Mouse (Mus musculus) CD4-positive, CD25-positive, alpha-beta regulatory T cell, adult 4 months (primary cell): ENCODE data around the gene Nags. TPM values are rescaled to one million over a fixed set of nuclear protein-coding genes. Genes with fewer than 3 reads are reported as not detected.
"Not testable (repeated sequence)": the region's sequence is repeated elsewhere in the genome, so short reads cannot be mapped to it uniquely, and the experiment has no call there.

Experiments used
- ATAC-seq: one replicate; pipeline ENCODE4 v1.8.0; 2017
- polyA plus RNA-seq, 2 experiments: library from polyadenylated mRNA; unstranded; fragments of 100-300 nt; shearing (Covaris generic); gene quantifications; one replicate each; pipeline ENCODE4 v1.2.1; 2017

Nags gene
- polyA plus RNA-seq, 2 experiments from 2014 or later, result not detected

DNA sequence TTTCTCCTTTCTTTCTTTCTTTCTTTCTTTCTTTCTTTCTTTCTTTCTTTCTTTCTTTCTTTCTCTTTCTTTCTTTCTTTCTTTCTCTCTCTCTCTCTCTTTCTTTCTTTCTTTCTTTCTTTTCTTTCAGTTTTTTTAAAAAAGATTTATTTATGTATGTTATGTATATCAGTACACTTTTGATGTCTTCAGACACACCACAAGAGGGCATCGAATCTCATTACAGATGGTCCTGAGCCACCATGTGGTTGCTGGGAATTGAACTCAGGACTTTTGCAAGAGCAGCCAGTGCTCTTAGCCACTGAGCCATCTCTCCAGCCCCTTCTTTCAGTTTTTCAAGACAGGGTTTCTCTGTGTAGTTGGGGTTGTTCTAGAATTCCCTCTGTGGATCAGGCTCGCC is 12.7 kb downstream of the Nags start:
- ATAC-seq, result not testable (repeated sequence)

DNA sequence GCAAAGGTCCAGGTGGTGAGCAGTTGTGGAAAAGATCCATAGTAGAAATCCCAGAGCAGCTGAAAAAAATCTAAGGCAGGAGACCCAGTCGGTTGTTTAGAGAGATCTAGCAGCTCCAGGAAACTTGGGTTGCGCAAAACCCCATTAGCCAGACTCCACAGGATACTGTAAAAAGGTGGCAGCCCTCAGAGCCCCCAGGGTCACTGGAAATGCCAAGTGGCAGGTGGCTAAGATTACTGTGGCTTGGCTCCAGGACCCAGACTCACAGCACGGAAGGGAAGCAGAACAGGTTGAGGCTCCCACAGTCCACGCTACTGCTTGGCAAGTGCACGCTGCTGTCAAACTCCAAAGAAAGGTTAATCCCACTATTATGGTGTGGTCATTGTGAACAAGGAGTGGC is 14.5 kb downstream of the Nags start:
- ATAC-seq, result no peak

DNA sequence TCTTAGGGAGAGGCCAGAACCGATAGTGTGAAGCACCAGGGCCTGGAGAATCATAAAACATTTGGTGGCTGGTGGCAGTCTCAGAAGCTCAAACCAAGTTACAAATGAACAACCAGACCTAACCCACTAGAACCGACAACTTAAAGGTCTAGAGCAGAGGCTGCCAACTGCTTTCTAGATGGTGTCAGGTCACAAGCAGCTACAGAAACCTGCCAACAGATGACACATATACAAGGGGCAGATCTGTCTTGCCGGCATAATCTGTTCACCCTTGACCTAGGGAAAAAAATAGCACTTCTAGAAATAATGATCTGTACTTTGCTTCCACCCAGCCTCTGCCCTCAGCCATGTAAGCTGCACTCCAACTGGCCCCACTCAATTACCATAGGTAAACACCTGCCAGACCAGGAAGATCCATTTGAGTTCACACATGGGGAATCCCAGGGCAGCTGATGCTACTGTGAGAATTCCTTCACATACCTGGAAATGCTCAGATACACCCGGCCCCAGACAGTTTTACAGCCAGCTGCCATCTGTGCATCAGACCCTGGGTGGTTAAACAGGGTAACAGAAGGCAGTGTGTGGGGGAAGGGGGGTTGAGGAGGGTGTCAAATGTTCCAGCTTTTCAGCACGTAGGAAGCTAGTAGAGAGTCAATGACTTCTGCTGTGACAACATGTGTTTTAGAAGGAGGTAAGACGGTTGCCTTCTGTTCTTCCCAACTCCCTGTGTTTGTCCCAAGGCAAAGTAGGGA is 20.8 kb downstream of the Nags start:
- ATAC-seq, result no peak

- no peak for ATAC-seq
Measured at GRCm38 (mm10) chr11:102167539-102167938, 22.2 kb downstream of the Nags start.

DNA sequence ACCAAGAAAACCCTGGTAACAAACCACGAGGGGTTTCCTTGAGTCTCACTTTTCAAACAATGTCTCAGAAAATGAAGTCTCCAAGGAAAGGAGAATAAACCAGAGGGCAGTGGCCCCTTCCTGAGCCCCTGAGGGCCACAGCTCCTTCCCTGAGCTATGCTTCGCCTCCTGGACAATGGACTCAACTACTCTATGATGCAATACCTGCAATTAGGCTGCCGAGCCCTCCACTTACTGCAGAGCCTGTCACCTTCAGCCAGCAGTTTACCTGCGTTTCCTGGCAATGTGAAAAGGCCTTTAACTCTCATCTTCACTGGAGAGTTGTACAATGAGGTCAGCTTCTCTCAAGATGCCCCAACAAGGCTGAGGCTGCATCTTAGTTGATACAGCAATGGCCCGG is 23.4 kb downstream of the Nags start:
- no peak for ATAC-seq

DNA sequence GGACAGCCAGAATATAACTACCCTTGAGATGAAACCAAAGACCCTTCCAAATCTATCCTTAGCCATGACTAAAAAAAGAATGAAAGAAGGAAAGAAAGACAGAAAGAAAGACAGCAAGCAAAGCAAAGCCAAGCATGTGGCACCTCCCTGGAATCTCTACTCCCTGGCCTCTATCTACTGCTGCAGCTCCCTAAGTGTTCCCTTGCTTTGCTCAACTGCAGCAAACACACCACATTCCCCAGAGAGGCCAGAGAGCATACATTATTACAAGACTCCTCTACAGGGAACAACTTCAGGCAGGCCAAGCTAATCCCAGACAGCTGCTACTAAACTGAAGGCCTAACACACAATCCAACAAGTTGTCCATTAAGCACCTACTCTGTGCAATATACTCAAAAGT is 34.5 kb downstream of the Nags start:
- ATAC-seq, result no peak

DNA sequence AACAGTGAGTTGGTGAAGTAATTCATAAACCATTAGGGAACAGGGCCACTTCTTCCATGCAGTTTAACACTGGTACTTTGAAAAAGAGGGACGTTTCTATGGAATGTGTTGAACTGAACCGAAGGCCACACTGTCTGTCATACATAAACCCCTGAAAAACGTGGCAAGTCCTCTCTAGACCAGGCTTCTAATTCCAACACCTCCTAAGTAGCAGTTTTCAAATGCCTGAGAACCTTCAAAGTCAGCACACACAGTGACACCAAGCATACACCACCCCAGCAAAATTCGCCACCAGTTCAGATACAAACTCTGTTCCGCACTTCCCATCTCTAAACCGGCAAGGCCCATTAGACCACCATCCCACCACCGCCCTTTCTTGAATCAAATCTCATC is 38.9 kb downstream of the Nags start:
- no peak for ATAC-seq

DNA sequence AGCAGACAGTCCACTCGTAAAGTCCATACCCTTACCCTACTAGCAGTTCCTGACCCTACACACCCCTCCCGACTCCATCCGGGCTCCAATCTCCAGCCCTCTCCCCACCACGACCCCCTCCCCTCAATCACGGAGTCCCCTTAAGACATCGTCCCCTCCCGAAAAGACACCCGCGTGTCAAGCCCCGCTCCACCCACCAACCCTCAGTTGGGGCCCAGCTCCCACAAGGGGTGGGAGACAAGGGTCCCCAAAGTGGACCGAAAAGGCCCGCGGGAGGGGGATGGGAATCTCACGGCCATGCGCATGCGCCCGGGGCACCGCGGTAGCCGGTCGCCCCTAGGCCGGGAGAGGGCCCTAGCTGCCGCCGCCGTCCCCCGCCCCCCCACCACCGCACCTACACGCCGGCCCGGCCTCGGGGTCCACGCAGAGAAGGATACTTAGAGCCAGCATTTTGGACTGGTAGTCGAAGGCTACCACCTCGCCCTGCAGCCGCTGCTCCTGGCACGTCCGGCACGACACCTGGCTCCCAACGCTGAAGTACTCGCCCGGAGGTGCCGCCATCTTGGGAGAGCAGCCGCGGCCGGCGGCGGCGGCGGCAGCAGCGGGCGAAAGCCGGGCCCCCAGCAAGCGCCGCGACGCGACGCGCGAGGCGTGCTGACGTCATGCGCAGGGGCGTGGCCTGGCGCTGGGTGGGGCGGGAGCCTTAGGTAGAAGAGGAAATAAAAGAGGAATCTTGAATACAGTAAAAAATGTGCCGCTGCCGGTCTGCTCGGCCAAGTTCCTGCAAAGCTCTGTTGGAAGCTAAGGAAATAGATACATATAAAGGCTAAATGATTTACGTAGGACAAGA is 39.6 kb downstream of the Nags start, which contains the start of gene Lsm12:
Lsm12 (minus strand) TSS at position 651 of the 850 bp plus-strand sequence.
- ATAC-seq, result peak; percentile 86

DNA sequence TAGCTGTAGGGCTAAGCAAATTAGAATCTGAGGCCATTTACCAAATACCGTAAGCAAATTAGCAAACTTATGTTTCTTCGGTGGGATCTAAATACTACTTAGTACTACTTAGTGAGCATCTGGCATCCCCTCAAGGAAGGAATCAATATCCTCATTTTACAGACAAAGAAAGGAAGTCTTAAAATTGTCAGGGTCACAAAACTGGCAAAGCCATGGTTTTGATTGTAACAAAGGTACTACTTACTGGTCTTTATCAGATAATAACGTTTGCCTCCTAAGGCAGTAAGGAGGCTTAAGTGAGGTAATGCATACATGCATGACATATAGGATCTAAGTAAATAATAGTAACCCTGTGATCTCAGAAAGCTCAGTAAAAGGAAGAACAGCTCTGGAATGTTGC is 40.4 kb downstream of the Nags start:
- ATAC-seq, result no peak

- ATAC-seq, result no peak
Measured at GRCm38 (mm10) chr11:102186235-102186634, 40.9 kb downstream of the Nags start.

- no peak for ATAC-seq
Measured at GRCm38 (mm10) chr11:102188980-102189379, 43.7 kb downstream of the Nags start.

DNA sequence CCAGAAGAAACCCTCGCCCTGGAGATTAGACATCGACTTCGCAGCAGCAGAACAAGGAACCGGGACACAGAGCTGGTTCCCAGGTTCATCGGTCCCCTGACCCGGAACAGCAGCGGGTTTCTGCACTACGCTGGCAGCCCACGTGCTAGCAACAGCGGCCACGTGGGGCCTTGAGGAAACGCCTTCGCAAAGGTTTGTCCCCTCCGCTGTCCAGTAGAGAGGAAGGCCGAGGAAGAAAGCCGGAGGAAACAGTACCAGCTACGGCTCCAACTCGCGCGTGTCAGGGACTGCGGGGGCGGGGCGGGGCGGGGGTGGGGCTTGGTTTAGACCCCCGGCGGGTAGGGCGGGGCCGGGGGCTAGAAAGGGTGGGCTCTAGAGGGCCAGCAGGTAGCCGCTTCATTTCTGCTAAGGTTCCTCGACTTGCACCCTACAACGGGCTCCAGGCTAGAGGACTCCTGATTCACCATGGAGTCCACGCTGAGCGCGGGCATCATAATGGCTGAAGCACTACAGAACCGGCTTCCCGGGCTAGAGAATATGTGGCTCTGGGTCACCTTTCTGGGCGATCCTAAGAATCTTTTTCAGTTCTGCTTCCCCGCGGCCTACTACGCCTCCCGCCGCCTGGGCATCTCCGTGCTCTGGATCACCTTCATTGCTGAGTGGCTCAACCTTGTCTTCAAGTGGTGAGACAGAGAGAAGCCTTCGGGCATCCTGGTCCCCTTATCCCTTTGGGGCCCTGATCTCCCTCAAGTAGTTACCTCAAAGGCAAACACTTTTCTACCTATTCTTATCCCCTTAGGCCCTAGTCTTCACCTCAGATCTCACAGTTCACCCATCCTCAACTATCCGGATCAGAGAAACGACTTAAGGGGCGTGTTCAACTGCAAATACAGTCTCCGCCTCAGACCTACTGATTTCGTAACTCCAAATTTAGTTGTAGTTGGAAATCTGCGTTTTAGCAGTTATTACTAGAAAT is 44.4 kb downstream of the Nags start, which contains the start of gene G6pc3:
G6pc3 (plus strand) TSS at position 160 of the 976 bp plus-strand sequence.
- ATAC-seq, result peak; percentile 61

- ATAC-seq, result no peak
Measured at GRCm38 (mm10) chr11:102190848-102191247, 45.5 kb downstream of the Nags start.

DNA sequence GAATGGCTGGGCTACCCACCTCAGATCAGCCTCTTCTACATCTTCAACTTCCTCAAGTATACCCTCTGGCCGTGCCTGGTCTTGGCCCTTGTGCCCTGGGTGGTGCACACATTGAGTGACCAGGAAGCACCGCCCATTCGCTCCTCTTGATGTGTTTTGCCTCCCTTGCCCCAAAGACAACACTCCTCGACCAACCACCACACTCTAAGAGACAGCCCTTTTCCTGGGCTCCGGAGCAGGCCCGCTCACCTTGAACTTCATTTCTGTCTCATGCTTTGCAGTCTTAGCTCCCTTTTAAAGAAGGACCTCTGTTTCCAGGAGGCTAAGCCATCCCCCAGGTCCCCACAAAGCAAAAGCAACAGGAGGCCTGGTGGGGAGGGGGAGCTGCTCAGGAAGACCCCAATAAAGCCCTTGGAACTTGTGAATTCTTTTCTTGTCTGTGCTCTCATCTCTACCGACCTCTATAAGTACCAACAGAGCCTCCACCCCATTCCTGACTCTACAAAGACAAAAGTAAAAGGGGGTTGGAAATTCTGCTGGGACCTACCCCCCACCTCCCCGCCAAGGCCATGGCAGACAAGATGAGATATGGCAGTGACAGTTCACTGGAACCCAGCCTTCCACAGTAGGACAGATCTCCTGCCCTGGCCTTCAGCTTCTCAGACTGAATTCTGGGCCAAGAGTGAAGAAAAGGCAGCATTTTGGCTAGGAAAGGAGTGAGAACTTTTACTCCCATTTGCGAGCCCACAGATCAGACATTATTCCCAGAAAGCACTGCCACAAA is 48.5 kb downstream of the Nags start:
- ATAC-seq, result no peak

DNA sequence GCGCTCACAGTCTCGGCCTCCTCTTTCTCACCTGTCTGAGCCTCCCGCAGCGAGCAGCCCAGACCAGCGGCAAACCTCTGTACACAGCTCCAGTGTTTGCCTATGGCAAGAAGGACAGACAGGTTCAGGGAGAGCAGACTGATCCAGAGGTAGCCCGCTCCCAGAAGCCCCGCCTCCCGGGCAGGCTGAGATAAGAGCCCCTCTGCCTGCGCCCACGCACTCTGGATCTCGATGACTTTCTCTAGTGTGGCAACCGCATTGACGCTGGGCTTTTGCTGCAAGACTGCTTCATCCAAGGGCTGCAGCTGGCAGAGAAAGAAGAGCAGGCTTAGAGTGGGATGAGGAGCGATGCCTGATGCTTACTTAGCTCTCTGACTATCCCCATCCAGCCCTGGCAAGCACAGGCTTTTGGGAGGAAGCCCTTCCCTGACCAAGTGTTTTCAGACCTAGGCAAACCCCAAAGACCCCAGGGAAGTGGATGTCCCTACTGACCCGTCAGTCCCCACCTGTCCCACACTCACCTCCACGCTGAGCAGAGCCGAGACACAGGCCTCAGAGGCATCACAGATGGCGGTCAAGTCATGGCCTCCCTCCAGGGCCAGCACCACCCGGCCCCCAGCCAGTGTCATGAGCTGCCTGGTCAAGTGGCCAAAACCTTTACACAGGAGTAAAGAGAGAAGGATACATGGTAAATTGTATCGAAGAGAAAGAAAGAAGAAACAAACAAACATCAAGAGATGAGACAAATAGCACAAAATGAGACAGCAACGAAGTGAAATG is 50.9 kb downstream of the Nags start:
- no peak for ATAC-seq

DNA sequence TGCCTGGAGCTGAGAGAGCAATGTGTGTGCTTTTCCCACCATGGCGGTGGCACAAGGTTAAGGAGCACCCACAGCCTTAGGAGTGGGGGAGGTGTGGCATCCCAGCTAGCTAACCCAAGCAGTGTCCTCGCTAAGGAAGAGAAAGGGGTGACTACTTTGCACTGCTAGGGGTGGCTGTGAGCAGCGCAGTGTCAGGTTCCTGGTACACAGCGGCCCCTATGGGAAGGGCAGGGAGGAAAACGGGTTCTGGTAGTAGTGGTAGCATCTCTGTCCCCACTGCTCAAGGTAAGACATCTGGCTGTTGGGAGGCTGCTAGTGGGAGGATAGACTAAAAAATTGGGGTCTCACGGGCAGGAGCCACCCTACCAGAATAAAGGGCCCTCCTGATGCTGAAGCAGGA is 52.9 kb downstream of the Nags start:
- no peak for ATAC-seq
